Mouse (Mus musculus): ENCODE data around the gene AY074887.

AY074887 gene

GRCm38 (mm10) chr9:54917010-54917677, 33.7 kb downstream of the AY074887 start, which contains the start of gene Hykk:
Gene Hykk (plus strand): TSS chr9:54917283.
- peak; percentile 87 for DNase-seq (ENCODE audit: low read depth, low spot score)

GRCm38 (mm10) chr9:54916401-54916800, 34.4 kb downstream of the AY074887 start:
- DNase-seq (ENCODE audit: low read depth, low spot score): no peak

GRCm38 (mm10) chr9:54915576-54915975, 35.2 kb downstream of the AY074887 start:
- DNase-seq (ENCODE audit: low read depth, low spot score): no peak

GRCm38 (mm10) chr9:54909446-54909845, 41.4 kb downstream of the AY074887 start:
- DNase-seq (ENCODE audit: low read depth, low spot score): no peak

Data from retina, postnatal 7 days (tissue).